Mouse (Mus musculus) induced T-regulatory cell, adult 2 months (primary cell): ENCODE results near the gene Zfp260.
A peak's percentile ranks its signal among the peaks of the same experiment; 100 is the strongest.
"Not testable (repeated sequence)": the region's sequence is repeated elsewhere in the genome, so short reads cannot be mapped to it uniquely, and the experiment has no call there.

Source experiments
- DNase-seq: peaks from one replicate; pipeline ENCODE4 v3.0.0-alpha.2; 2012; ENCODE audit warnings: low read depth

Gene Zfp260

GRCm38 (mm10) chr7:30094646-30095429 is at the start of gene Zfp260:
TSS of gene Zfp260 (plus strand) at chr7:30094777.
- DNase-seq: peak; percentile 96

GRCm38 (mm10) chr7:30048126-30048525 is 46.5 kb upstream of the Zfp260 start:
- DNase-seq: no peak

GRCm38 (mm10) chr7:30050882-30051548 is 43.6 kb upstream of the Zfp260 start, which contains the start of gene Zfp14:
TSS of gene Zfp14 (minus strand) at chr7:30051380.
- DNase-seq: peak; percentile 92

GRCm38 (mm10) chr7:30053591-30053990 is 41.0 kb upstream of the Zfp260 start:
- DNase-seq: no peak

GRCm38 (mm10) chr7:30060341-30060740 is 34.2 kb upstream of the Zfp260 start:
- no peak for DNase-seq

- DNase-seq: peak; percentile 49
Measured at GRCm38 (mm10) chr7:30062478-30062877, 32.1 kb upstream of the Zfp260 start.

- no peak for DNase-seq
Measured at GRCm38 (mm10) chr7:30064622-30065021, 30.0 kb upstream of the Zfp260 start.

- DNase-seq: peak; percentile 90
Measured at GRCm38 (mm10) chr7:30072146-30073028, 22.2 kb upstream of the Zfp260 start, which contains the start of gene Zfp82. TSS of gene Zfp82 (minus strand) at chr7:30072900.

GRCm38 (mm10) chr7:30086524-30086923 is 8.1 kb upstream of the Zfp260 start:
- no peak for DNase-seq

- DNase-seq: peak; percentile 20
Measured at GRCm38 (mm10) chr7:30089405-30089804, 5.2 kb upstream of the Zfp260 start.

- peak; percentile 99 for DNase-seq
Measured at GRCm38 (mm10) chr7:30090092-30090969, 4.2 kb upstream of the Zfp260 start, which contains the start of the genes Gm26920 and Zfp566. TSS of gene Gm26920 (minus strand) at chr7:30090410. TSS of gene Zfp566 (minus strand) at chr7:30090527.

- peak; percentile 81 for DNase-seq
Measured at GRCm38 (mm10) chr7:30090970-30091585, 3.5 kb upstream of the Zfp260 start.

- peak; percentile 70 for DNase-seq
Measured at GRCm38 (mm10) chr7:30092666-30093065, 1.9 kb upstream of the Zfp260 start.

GRCm38 (mm10) chr7:30093918-30094415 is 610 bp upstream of the Zfp260 start:
- DNase-seq: peak; percentile 29

- peak; percentile 51 for DNase-seq
Measured at GRCm38 (mm10) chr7:30095551-30096125, 1.1 kb downstream of the Zfp260 start.

GRCm38 (mm10) chr7:30099297-30099696 is 4.7 kb downstream of the Zfp260 start:
- DNase-seq: peak; percentile 95

- no peak for DNase-seq
Measured at GRCm38 (mm10) chr7:30116076-30116475, 21.5 kb downstream of the Zfp260 start.

- DNase-seq: not testable (repeated sequence)
Measured at GRCm38 (mm10) chr7:30117935-30118334, 23.4 kb downstream of the Zfp260 start.

- peak; percentile 94 for DNase-seq
Measured at GRCm38 (mm10) chr7:30121308-30122187, 27.0 kb downstream of the Zfp260 start, which contains the start of gene Zfp382. TSS of gene Zfp382 (plus strand) at chr7:30121942.
